Comparison of ENCODE assay signal across 19 mouse cellular contexts in genomic region chr10:61150616-61151015, GRCm38 (mm10). TPM values are rescaled to one million over a fixed set of nuclear protein-coding genes. Genes with fewer than 3 reads are reported as not detected.
DNase-seq lines count a peak whose midpoint lies in the region; ATAC-seq and TF ChIP-seq lines count a peak whose summit lies in the region.
"Had no signal": no experiment of that assay in that cellular context is flagged by ENCODE, and none has a peak within 500 bp of the region (broad histone marks: within the 10 kb centered on the region; RNA-seq: fewer than 3 reads in every experiment).

No protein-coding gene starts in this region.

- 14% methylated on average over 6 of the region's 6 CpGs for WGBS in kidney, postnatal 0 days
- WGBS in midbrain, embryonic 11.5 days, result 62% methylated on average over 6 of the region's 6 CpGs
- WGBS in midbrain, embryonic 16.5 days, result 56% methylated on average over 6 of the region's 6 CpGs

- no peak overlapping the region for H3K9ac ChIP-seq in kidney, postnatal 0 days (ENCODE audit: low read depth, low read length)
- no peak overlapping the region for H3K9ac ChIP-seq in midbrain, embryonic 11.5 days (ENCODE audit: low read length)
- H3K9ac ChIP-seq in midbrain, embryonic 16.5 days (ENCODE audit: low read depth, low read length), result no peak overlapping the region
- H3K9ac ChIP-seq: forebrain, embryonic 15.5 days; limb, embryonic 12.5 days; neural tube, embryonic 12.5 days had no signal

- H3K4me3 ChIP-seq in kidney, postnatal 0 days (replicated peaks; ENCODE audit: low read depth, low read length), result no peak overlapping the region
- H3K4me3 ChIP-seq in midbrain, embryonic 11.5 days (ENCODE audit: low read depth, low read length), result no peak overlapping the region
- H3K4me3 ChIP-seq in midbrain, embryonic 16.5 days (ENCODE audit: low read depth, low read length), result no peak overlapping the region
- H3K4me3 ChIP-seq: forebrain, embryonic 15.5 days; heart, embryonic 10.5 days; limb, embryonic 12.5 days; neural tube, embryonic 12.5 days had no signal

- no peak for ATAC-seq in kidney, postnatal 0 days (replicated peaks; ENCODE audit: low FRiP score, low read depth)
- no peak for ATAC-seq in midbrain, embryonic 11.5 days (ENCODE audit: low FRiP score)
- no peak for ATAC-seq in midbrain, embryonic 16.5 days
- no peak for ATAC-seq in frontal cortex, adult (ENCODE audit: low TSS enrichment)
- ATAC-seq: CD4-positive, CD25-positive, alpha-beta regulatory T cell, adult 4 months; forebrain, embryonic 15.5 days had no signal

- TF ChIP-seq CTCF in kidney, postnatal 0 days (IDR thresholded peaks at IDR 0.05; ENCODE audit: low read depth), result no peak

- H3K36me3 ChIP-seq in kidney, postnatal 0 days (ENCODE audit: insufficient read depth, low read length), result no peaks in the 10 kb centered on the region
- no peaks in the 10 kb centered on the region for H3K36me3 ChIP-seq in midbrain, embryonic 11.5 days (ENCODE audit: control insufficient read depth, insufficient read depth, low read length)
- H3K36me3 ChIP-seq in midbrain, embryonic 16.5 days (ENCODE audit: control insufficient read depth, insufficient read depth, low read length), result no peaks in the 10 kb centered on the region
- H3K36me3 ChIP-seq: forebrain, embryonic 15.5 days; heart, embryonic 10.5 days; limb, embryonic 12.5 days; neural tube, embryonic 12.5 days had no signal

- H3K27me3 ChIP-seq in kidney, postnatal 0 days (ENCODE audit: insufficient read depth, low read length), result no peaks in the 10 kb centered on the region
- no peaks in the 10 kb centered on the region for H3K27me3 ChIP-seq in midbrain, embryonic 11.5 days (ENCODE audit: control insufficient read depth, insufficient read depth, low read length)
- no peaks in the 10 kb centered on the region for H3K27me3 ChIP-seq in midbrain, embryonic 16.5 days (ENCODE audit: control insufficient read depth, insufficient read depth, low read depth, low read length)
- H3K27me3 ChIP-seq: forebrain, embryonic 15.5 days; limb, embryonic 12.5 days; neural tube, embryonic 12.5 days had no signal

- H3K4me2 ChIP-seq in kidney, postnatal 0 days (ENCODE audit: low read length), result no peak overlapping the region
- H3K4me2 ChIP-seq in midbrain, embryonic 11.5 days, result no peak overlapping the region
- no peak overlapping the region for H3K4me2 ChIP-seq in midbrain, embryonic 16.5 days (ENCODE audit: low read length)
- H3K4me2 ChIP-seq: forebrain, embryonic 15.5 days; limb, embryonic 12.5 days; neural tube, embryonic 12.5 days had no signal

- H3K27ac ChIP-seq in kidney, postnatal 0 days, result no peak overlapping the region
- no peak overlapping the region for H3K27ac ChIP-seq in midbrain, embryonic 11.5 days (ENCODE audit: low read depth, low read length)
- H3K27ac ChIP-seq in midbrain, embryonic 16.5 days (ENCODE audit: low read length), result no peak overlapping the region
- H3K27ac ChIP-seq: forebrain, embryonic 15.5 days; heart, embryonic 10.5 days; limb, embryonic 12.5 days; macrophage; neural tube, embryonic 12.5 days had no signal

- no peaks in the 10 kb centered on the region for H3K4me1 ChIP-seq in kidney, postnatal 0 days (replicated peaks; ENCODE audit: insufficient read depth, low read length)
- peaks cover 2% of the 10 kb centered on the region for H3K4me1 ChIP-seq in midbrain, embryonic 11.5 days (ENCODE audit: control insufficient read depth, insufficient read depth, low read length)
- H3K4me1 ChIP-seq in midbrain, embryonic 16.5 days (ENCODE audit: control insufficient read depth, insufficient read depth, low read length), result peaks cover under 1% of the 10 kb centered on the region
- H3K4me1 ChIP-seq: neural tube, embryonic 12.5 days had no signal

- peak; percentile 38 for DNase-seq in kidney, postnatal 0 days (ENCODE audit: low spot score)
- DNase-seq in kidney, adult 18-20 months, result no peak
- DNase-seq in midbrain, embryonic 11.5 days (ENCODE audit: low spot score, missing footprints), result peak; percentile 49
- peak; percentile 32 for DNase-seq in embryo, embryonic 11 days
- peak; percentile 11 for DNase-seq in mesoderm, embryonic 11.5 days (ENCODE audit: low read depth, low spot score)
- DNase-seq: cerebellum, adult 9-10 months; gastrocnemius, postnatal 14 days; heart, postnatal 36 days; kidney, postnatal 25 days; right cerebral cortex, postnatal 4 days; thymus, postnatal 25 days had no signal

- H3K9me3 ChIP-seq in kidney, postnatal 0 days (replicated peaks; ENCODE audit: low read length), result no peaks in the 10 kb centered on the region
- H3K9me3 ChIP-seq in midbrain, embryonic 11.5 days (ENCODE audit: control insufficient read depth, low read length), result no peaks in the 10 kb centered on the region
- no peaks in the 10 kb centered on the region for H3K9me3 ChIP-seq in midbrain, embryonic 16.5 days (replicated peaks; ENCODE audit: control insufficient read depth, low read length, poor library complexity, severe bottlenecking)
- H3K9me3 ChIP-seq: forebrain, embryonic 15.5 days; heart, embryonic 10.5 days; limb, embryonic 12.5 days; neural tube, embryonic 12.5 days had no signal

RNA-seq across cellular contexts. Expression of gene Sgpl1, which starts 3.1 kb away (rescaled TPM):
- 54.5 and 57.7 TPM in 2 replicates for polyA plus RNA-seq in kidney, postnatal 0 days (2015; fragmentation: Nextera tagmentation; extraction: Ambion mirVana)
- polyA plus RNA-seq in midbrain, embryonic 11.5 days (2014; fragmentation: Nextera tagmentation; extraction: Ambion mirVana), result 78.0 and 80.7 TPM in 2 replicates
- polyA plus RNA-seq in midbrain, embryonic 16.5 days (2015; fragmentation: Nextera tagmentation; extraction: Ambion mirVana), result 42.8 and 45.7 TPM in 2 replicates

RNA-seq across cellular contexts. Expression of gene Tbata, which starts 21.1 kb away (rescaled TPM):
- polyA plus RNA-seq in kidney, postnatal 0 days (2015; fragmentation: Nextera tagmentation; extraction: Ambion mirVana), result 0.24 TPM in 1 of 2 replicates, not detected in the other
- not detected in 2 replicates for polyA plus RNA-seq in midbrain, embryonic 11.5 days (2014; fragmentation: Nextera tagmentation; extraction: Ambion mirVana)
- polyA plus RNA-seq in midbrain, embryonic 16.5 days (2015; fragmentation: Nextera tagmentation; extraction: Ambion mirVana), result 0.16 TPM in 1 of 2 replicates, not detected in the other
- polyA plus RNA-seq: CD4-positive, CD25-positive, alpha-beta regulatory T cell, adult 4 months; heart, embryonic 10.5 days; limb, embryonic 12.5 days; macrophage had no signal
